Mouse (Mus musculus) layer of hippocampus, adult 11-12 months (tissue): ENCODE measurements around the gene Tex44.
"Not testable (repeated sequence)": the region's sequence is repeated elsewhere in the genome, so short reads cannot be mapped to it uniquely, and the experiment has no call there.

Experiments
- DNase-seq: peaks from one replicate; pipeline ENCODE4 v3.0.0; 2022; ENCODE audit warnings: low spot score

The Tex44 gene

GRCm38 (mm10) chr1:86447596-86448171 is 21.6 kb downstream of the Tex44 start:
- DNase-seq: no peak

GRCm38 (mm10) chr1:86448272-86448671 is 22.1 kb downstream of the Tex44 start:
- no peak for DNase-seq

GRCm38 (mm10) chr1:86449966-86450365 is 23.8 kb downstream of the Tex44 start:
- DNase-seq: no peak

- DNase-seq: no peak
Measured at GRCm38 (mm10) chr1:86452713-86453112, 26.6 kb downstream of the Tex44 start.

- no peak for DNase-seq
Measured at GRCm38 (mm10) chr1:86456892-86457581, 30.9 kb downstream of the Tex44 start.

GRCm38 (mm10) chr1:86459371-86459770 is 33.2 kb downstream of the Tex44 start:
- DNase-seq: no peak

GRCm38 (mm10) chr1:86464223-86464874 is 38.2 kb downstream of the Tex44 start:
- DNase-seq: no peak

- DNase-seq: no peak
Measured at GRCm38 (mm10) chr1:86464875-86465224, 38.7 kb downstream of the Tex44 start.

- DNase-seq: no peak
Measured at GRCm38 (mm10) chr1:86467416-86467815, 41.3 kb downstream of the Tex44 start.

GRCm38 (mm10) chr1:86469876-86470275 is 43.7 kb downstream of the Tex44 start:
- no peak for DNase-seq

GRCm38 (mm10) chr1:86470519-86471181 is 44.5 kb downstream of the Tex44 start:
- DNase-seq: peak; percentile 67

- DNase-seq: not testable (repeated sequence)
Measured at GRCm38 (mm10) chr1:86471504-86471961, 45.4 kb downstream of the Tex44 start.

GRCm38 (mm10) chr1:86472197-86472952 is 46.2 kb downstream of the Tex44 start:
- no peak for DNase-seq

- no peak for DNase-seq
Measured at GRCm38 (mm10) chr1:86473109-86473760, 47.1 kb downstream of the Tex44 start.
